Mouse (Mus musculus) stomach, embryonic 14.5 days (tissue): ENCODE measurements around the gene Plekho2. TPM values are rescaled to one million over a fixed set of nuclear protein-coding genes. Genes with fewer than 3 reads are reported as not detected.

ENCODE experiments used
- ATAC-seq: fragments of 200-750 bp; cut with Nextera tagmentation; 2 replicates; pipeline ENCODE4 v1.8.0; 2017; ENCODE audit warnings: low read depth, moderate TSS enrichment; ENCODE audit not compliant: insufficient number of reproducible peaks, insufficient read depth, low FRiP score
- H3K27ac ChIP-seq: fragments of 300-500 bp; sonication (generic); 2 replicates; pipeline ENCODE4 v1.5.1; 2014; ENCODE audit warnings: mild to moderate bottlenecking, low read length, moderate library complexity, mixed read lengths
- H3K27me3 ChIP-seq: fragments of 300-500 bp; sonication (generic); 2 replicates; pipeline ENCODE4 v1.6.1; 2014; ENCODE audit warnings: low read length, control low read depth, mixed read lengths; ENCODE audit not compliant: control insufficient read depth, insufficient read depth
- H3K36me3 ChIP-seq: fragments of 300-500 bp; sonication (generic); 2 replicates; pipeline ENCODE4 v1.6.1; 2014; ENCODE audit warnings: mild to moderate bottlenecking, control low read depth, low read length, moderate library complexity, mixed read lengths; ENCODE audit not compliant: control insufficient read depth, insufficient read depth
- H3K4me1 ChIP-seq: fragments of 300-500 bp; sonication (generic); 2 replicates; pipeline ENCODE4 v1.6.1; 2014; ENCODE audit warnings: low read length, control low read depth, mixed read lengths; ENCODE audit not compliant: control insufficient read depth, insufficient read depth
- H3K4me2 ChIP-seq: fragments of 300-500 bp; sonication (generic); replicated peaks from 2 replicates; pipeline ENCODE4 v1.6.1; 2014; ENCODE audit warnings: low read depth, low read length, control low read depth
- H3K4me3 ChIP-seq: fragments of 300-500 bp; sonication (generic); 2 replicates; pipeline ENCODE4 v1.5.1; 2014; ENCODE audit warnings: low read depth, low read length, control low read depth
- H3K9ac ChIP-seq: fragments of 300-500 bp; sonication (generic); replicated peaks from 2 replicates; pipeline ENCODE4 v1.6.1; 2014; ENCODE audit warnings: low read depth, mild to moderate bottlenecking, control low read depth, low read length, moderate library complexity, mixed read lengths
- H3K9me3 ChIP-seq: fragments of 300-500 bp; sonication (generic); 2 replicates; pipeline ENCODE4 v1.6.1; 2016; ENCODE audit warnings: low read depth, low read length, control low read depth; ENCODE audit not compliant: control insufficient read depth
- WGBS: fragments of 180-500 bp; shearing (Covaris S2); extraction: QIAGEN DNeasy Blood & Tissue Kit; methylation state at CpG from one replicate; pipeline ENCODE4 v1.1.7; 2014; 5-methylcytosine and 5-hydroxymethylcytosine counted together
- polyA plus RNA-seq: library from polyadenylated mRNA; unstranded; fragments of >200 nt; fragmentation: Nextera tagmentation; extraction: Ambion mirVana; gene quantifications from 2 replicates; pipeline ENCODE4 v1.2.1, GENCODE M21; 2014

Gene Plekho2
- polyA plus RNA-seq, 1 experiment from 2014 or later, result 21.2 TPM

DNA sequence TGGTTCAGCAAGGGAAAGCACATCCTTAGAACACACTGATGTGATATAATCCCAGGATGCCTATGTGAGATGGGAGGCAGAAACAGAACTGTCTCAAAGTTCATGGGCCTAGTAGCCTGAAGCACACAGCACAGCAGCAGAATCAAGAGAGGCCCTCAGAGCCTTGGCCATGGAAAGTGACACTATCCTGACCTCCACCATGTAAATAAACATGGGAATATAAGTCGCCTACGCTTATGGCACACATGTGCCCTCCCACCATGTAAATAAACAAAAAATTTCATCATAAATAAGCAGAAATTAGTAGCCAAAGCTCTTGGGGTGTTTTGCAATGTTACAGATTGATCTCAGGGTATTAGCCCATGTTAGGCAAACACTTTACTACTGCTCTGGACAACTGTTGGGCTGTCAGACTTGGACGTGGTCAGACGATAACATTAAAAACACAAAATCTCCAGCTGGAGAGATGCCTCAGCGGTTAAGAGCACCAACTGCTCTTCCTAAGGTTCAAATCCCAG lies 32.2 kb upstream of the Plekho2 start:
- WGBS, result 68% methylated on average over 5 of the region's 5 CpGs
- no peak for ATAC-seq
- H3K27me3 ChIP-seq, result no peaks in the 10 kb centered on the region

GRCm38 (mm10) chr9:65607120-65607519 lies 27.3 kb upstream of the Plekho2 start:
- Histone ChIP-seq H3K4me3 (no peak overlapping the region), H3K27me3 (no peaks in the 10 kb centered on the region), H3K4me2 (no peak overlapping the region), H3K4me1 (peaks cover 12% of the 10 kb centered on the region), H3K9ac (no peak overlapping the region), H3K27ac (peak overlapping the region; percentile 71), H3K36me3 (no peaks in the 10 kb centered on the region), H3K9me3 (no peaks in the 10 kb centered on the region)
- 40% methylated on average over 2 of the region's 2 CpGs for WGBS
- no peak for ATAC-seq

More for the DNA sequence above, 32.2 kb upstream of the Plekho2 start:
- no peak overlapping the region for H3K4me2 ChIP-seq
- no peaks in the 10 kb centered on the region for H3K9me3 ChIP-seq
- H3K9ac ChIP-seq, result no peak overlapping the region
- no peak overlapping the region for H3K4me3 ChIP-seq
- H3K36me3 ChIP-seq, result no peaks in the 10 kb centered on the region
- no peaks in the 10 kb centered on the region for H3K4me1 ChIP-seq
- no peak overlapping the region for H3K27ac ChIP-seq

GRCm38 (mm10) chr9:65606321-65607109 lies 26.7 kb upstream of the Plekho2 start:
- Histone ChIP-seq H3K9me3 (no peaks in the 10 kb centered on the region), H3K27ac (peak overlapping the region; percentile 86), H3K4me3 (no peak overlapping the region), H3K27me3 (no peaks in the 10 kb centered on the region), H3K4me2 (no peak overlapping the region), H3K9ac (no peak overlapping the region), H3K4me1 (peaks cover 12% of the 10 kb centered on the region), H3K36me3 (no peaks in the 10 kb centered on the region)
- WGBS, result 38% methylated on average over 9 of the region's 9 CpGs
- peak; percentile 56; the same call in 1 of the 2 replicates for ATAC-seq

DNA sequence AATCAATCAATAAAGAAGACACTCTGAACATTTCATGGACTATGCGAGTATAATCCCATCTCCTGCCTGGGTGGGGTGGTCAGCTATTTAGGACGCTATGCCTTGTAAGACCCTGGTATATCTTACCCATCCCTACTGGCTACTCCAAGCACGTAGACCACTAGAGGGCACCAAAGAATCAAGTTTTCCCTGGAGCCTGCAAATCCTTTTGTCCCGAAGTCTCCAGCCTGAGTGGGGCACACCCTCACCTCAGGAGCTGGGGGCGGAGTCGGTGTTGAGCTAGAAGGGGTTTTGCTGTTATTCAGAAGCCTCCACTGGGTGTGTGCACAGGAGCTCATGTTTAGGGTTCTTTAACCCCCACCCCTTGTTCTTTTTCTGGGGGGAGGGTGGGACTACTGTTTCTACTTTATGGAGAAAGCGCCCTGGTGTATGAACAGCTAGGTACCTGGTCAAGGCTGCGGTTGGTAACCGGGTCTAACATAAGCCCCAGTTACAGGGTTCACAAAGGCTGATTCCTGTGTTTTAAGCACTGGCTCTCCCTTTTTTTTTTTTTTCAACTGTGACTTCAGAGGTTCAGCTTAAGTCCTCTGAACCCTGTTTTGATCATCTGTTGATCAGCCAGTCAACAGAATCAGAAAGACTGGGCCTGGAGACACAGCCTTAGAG lies 25.8 kb upstream of the Plekho2 start:
- H3K4me2 ChIP-seq, result peak overlapping the region; percentile 19; the same call in 1 of the 2 replicates
- no peak overlapping the region for H3K9ac ChIP-seq
- H3K9me3 ChIP-seq, result no peaks in the 10 kb centered on the region
- no peaks in the 10 kb centered on the region for H3K27me3 ChIP-seq
- peaks cover 12% of the 10 kb centered on the region for H3K4me1 ChIP-seq
- H3K27ac ChIP-seq, result peak overlapping the region; percentile 86
- H3K36me3 ChIP-seq, result no peaks in the 10 kb centered on the region
- H3K4me3 ChIP-seq, result no peak overlapping the region
- ATAC-seq, result peak; percentile 81
- WGBS, result 5% methylated on average over 9 of the region's 9 CpGs

DNA sequence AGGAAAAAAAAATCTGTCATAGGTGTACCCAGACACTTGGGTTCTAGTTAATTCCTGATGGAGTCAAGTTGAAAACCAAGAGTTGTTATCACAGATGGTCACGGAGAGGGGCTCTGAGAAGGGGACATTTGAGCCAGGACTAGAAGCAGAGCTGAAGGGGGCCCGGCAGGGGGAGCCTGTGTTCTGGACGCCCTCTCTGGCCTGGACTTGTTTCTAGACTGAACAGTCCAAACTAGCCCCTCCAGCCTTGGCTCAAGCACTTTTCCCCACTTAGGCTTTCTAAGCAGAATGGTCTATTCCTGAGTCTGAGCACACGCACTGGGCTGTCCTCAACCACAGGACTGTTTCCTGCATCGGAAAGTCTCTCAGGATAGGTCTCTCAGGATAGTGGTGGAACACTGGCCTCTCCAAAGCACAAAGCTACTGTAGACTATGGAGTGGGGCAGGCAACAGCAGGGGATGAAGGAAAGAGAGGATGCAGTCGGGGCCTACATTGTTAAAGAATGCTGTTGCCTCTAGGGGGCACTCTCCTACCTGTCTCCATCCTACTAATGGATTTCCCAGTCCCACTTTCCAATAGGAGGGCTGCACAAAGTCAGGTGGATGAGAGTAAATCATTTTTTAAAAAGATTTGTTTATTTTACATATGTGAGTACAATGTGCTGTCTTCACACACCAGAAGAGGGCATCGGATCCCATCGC lies 23.7 kb upstream of the Plekho2 start:
- no peak for ATAC-seq
- peaks cover 12% of the 10 kb centered on the region for H3K4me1 ChIP-seq
- H3K4me2 ChIP-seq, result no peak overlapping the region
- H3K4me3 ChIP-seq, result no peak overlapping the region
- H3K9me3 ChIP-seq, result no peaks in the 10 kb centered on the region
- H3K9ac ChIP-seq, result no peak overlapping the region
- WGBS, result 53% methylated on average over 8 of the region's 8 CpGs
- no peak overlapping the region for H3K27ac ChIP-seq
- H3K27me3 ChIP-seq, result no peaks in the 10 kb centered on the region
- H3K36me3 ChIP-seq, result no peaks in the 10 kb centered on the region

- no peak for ATAC-seq
- H3K9me3 ChIP-seq, result no peaks in the 10 kb centered on the region
- no peaks in the 10 kb centered on the region for H3K36me3 ChIP-seq
- H3K4me2 ChIP-seq, result no peak overlapping the region
- no peaks in the 10 kb centered on the region for H3K27me3 ChIP-seq
- WGBS, result 69% methylated on average over 2 of the region's 2 CpGs
- H3K4me1 ChIP-seq, result peaks cover 7% of the 10 kb centered on the region
- H3K27ac ChIP-seq, result no peak overlapping the region
- no peak overlapping the region for H3K9ac ChIP-seq
- no peak overlapping the region for H3K4me3 ChIP-seq
Measured at GRCm38 (mm10) chr9:65600951-65601350, 21.1 kb upstream of the Plekho2 start.

GRCm38 (mm10) chr9:65598765-65599249 lies 19.0 kb upstream of the Plekho2 start:
- no peak for ATAC-seq
- no peak overlapping the region for H3K4me3 ChIP-seq

GRCm38 (mm10) chr9:65593596-65593995 lies 13.8 kb upstream of the Plekho2 start:
- H3K36me3 ChIP-seq, result peaks cover 18% of the 10 kb centered on the region
- no peak for ATAC-seq
- H3K27ac ChIP-seq, result no peak overlapping the region
- no peak overlapping the region for H3K4me3 ChIP-seq
- H3K4me1 ChIP-seq, result peaks cover 11% of the 10 kb centered on the region
- H3K4me2 ChIP-seq, result no peak overlapping the region
- H3K9ac ChIP-seq, result no peak overlapping the region
- no peaks in the 10 kb centered on the region for H3K27me3 ChIP-seq
- no peaks in the 10 kb centered on the region for H3K9me3 ChIP-seq
- 81% methylated on average over 9 of the region's 9 CpGs for WGBS

More at GRCm38 (mm10) chr9:65598765-65599249, 19.0 kb upstream of the Plekho2 start:
- Histone ChIP-seq H3K9me3 (no peaks in the 10 kb centered on the region), H3K27ac (no peak overlapping the region), H3K27me3 (no peaks in the 10 kb centered on the region), H3K4me2 (no peak overlapping the region), H3K9ac (no peak overlapping the region), H3K4me1 (0 out of 2 replicates have a peak, but pooled peaks cover 6% of the 10 kb centered on the region), H3K36me3 (peaks cover 6% of the 10 kb centered on the region; the same call in 1 of the 2 replicates)
- WGBS, result 53% methylated on average over 7 of the region's 11 CpGs
